Mouse (Mus musculus) c-Kit-negative CD71-positive TER-119-positive erythroid progenitor cells, embryonic 14.5 days (primary cell): ENCODE results near the gene Ubr4.

Experiments used
- DNase-seq: peaks from one replicate; pipeline ENCODE4 v3.0.0-alpha.2; 2013; ENCODE audit warnings: low read depth, low spot score

Gene Ubr4

GRCm38 (mm10) chr4:139351931-139352711 is at the start of gene Ubr4, which contains the start of the genes Mrto4 and Emc1:
Ubr4 (plus strand) TSS chr4:139352609.
Mrto4 (minus strand) TSS chr4:139352576.
Emc1 (plus strand) TSS chr4:139352587.
- peak; percentile 76 for DNase-seq

- DNase-seq = no peak
Measured at GRCm38 (mm10) chr4:139305521-139305920, 46.9 kb upstream of the Ubr4 start.

- no peak for DNase-seq
Measured at GRCm38 (mm10) chr4:139307916-139308315, 44.5 kb upstream of the Ubr4 start.

- DNase-seq = no peak
Measured at GRCm38 (mm10) chr4:139309651-139310050, 42.8 kb upstream of the Ubr4 start.

- DNase-seq = peak; percentile 88
Measured at GRCm38 (mm10) chr4:139310171-139310898, 42.1 kb upstream of the Ubr4 start, which contains the start of the genes Pqlc2 and Akr7a5. Pqlc2 (minus strand) TSS chr4:139310708. Akr7a5 (plus strand) TSS chr4:139310744.

- no peak for DNase-seq
Measured at GRCm38 (mm10) chr4:139310899-139311701, 41.3 kb upstream of the Ubr4 start.

- no peak for DNase-seq
Measured at GRCm38 (mm10) chr4:139311707-139312106, 40.7 kb upstream of the Ubr4 start.

GRCm38 (mm10) chr4:139312632-139313031 is 39.8 kb upstream of the Ubr4 start:
- DNase-seq = no peak

- DNase-seq = no peak
Measured at GRCm38 (mm10) chr4:139318449-139318848, 34.0 kb upstream of the Ubr4 start.

GRCm38 (mm10) chr4:139319740-139320139 is 32.7 kb upstream of the Ubr4 start:
- DNase-seq = no peak

- DNase-seq = peak; percentile 90
Measured at GRCm38 (mm10) chr4:139330605-139331004, 21.8 kb upstream of the Ubr4 start.

GRCm38 (mm10) chr4:139334631-139335295 is 17.6 kb upstream of the Ubr4 start:
- DNase-seq = no peak

- DNase-seq = peak; percentile 60
Measured at GRCm38 (mm10) chr4:139335507-139335906, 16.9 kb upstream of the Ubr4 start.

GRCm38 (mm10) chr4:139336822-139337483 is 15.5 kb upstream of the Ubr4 start:
- DNase-seq = peak; percentile 87

- DNase-seq = no peak
Measured at GRCm38 (mm10) chr4:139338145-139338544, 14.3 kb upstream of the Ubr4 start.

- DNase-seq = no peak
Measured at GRCm38 (mm10) chr4:139340835-139341234, 11.6 kb upstream of the Ubr4 start.

GRCm38 (mm10) chr4:139341556-139342233 is 10.7 kb upstream of the Ubr4 start:
- no peak for DNase-seq

- no peak for DNase-seq
Measured at GRCm38 (mm10) chr4:139343718-139344117, 8.7 kb upstream of the Ubr4 start.

GRCm38 (mm10) chr4:139345416-139346019 is 6.9 kb upstream of the Ubr4 start:
- no peak for DNase-seq

GRCm38 (mm10) chr4:139352832-139353231 is 423 bp downstream of the Ubr4 start:
- no peak for DNase-seq
